Mouse (Mus musculus) subcutaneous adipose tissue, adult 2 months (tissue): ENCODE data around the gene Bola2. TPM values are rescaled to one million over a fixed set of nuclear protein-coding genes. Genes with fewer than 3 reads are reported as not detected.

Experiments used
- polyA plus RNA-seq: library from polyadenylated mRNA; depleted of rRNA; stranded (reverse); fragments of >200 nt; gene quantifications from 2 replicates; pipeline ENCODE4 v1.2.3, GENCODE M21; 2012; ENCODE audit warnings: low replicate concordance; rRNA removed

The Bola2 gene
- polyA plus RNA-seq: 46.0 and 59.1 TPM in 2 replicates

GRCm38 (mm10) chr7:126695210-126695611 is at the start of gene Bola2:
TSS of gene Bola2 (plus strand) at chr7:126695401.

GRCm38 (mm10) chr7:126649231-126650051 is 45.8 kb upstream of the Bola2 start, which contains the start of gene Sgf29:
TSS of gene Sgf29 (plus strand) at chr7:126649309.

GRCm38 (mm10) chr7:126676207-126676606 is 19.0 kb upstream of the Bola2 start, which contains the start of gene Sult1a1:
TSS of gene Sult1a1 (minus strand) at chr7:126676432.

GRCm38 (mm10) chr7:126695631-126696207 is 518 bp downstream of the Bola2 start, which contains the start of gene Slx1b:
TSS of gene Slx1b (minus strand) at chr7:126695784.

GRCm38 (mm10) chr7:126707442-126708174 is 12.4 kb downstream of the Bola2 start, which contains the start of gene Coro1a:
TSS of gene Coro1a (minus strand) at chr7:126707787.

Other genes starting within 250 kb of the Bola2 start
- gene Atp2a1, start 232.3 kb upstream of the Bola2 start, polyA plus RNA-seq: 0.07 and 0.54 TPM in 2 replicates
- gene Sh2b1, start 220.0 kb upstream of the Bola2 start, polyA plus RNA-seq: 51.5 and 81.0 TPM in 2 replicates
- 126 and 142 TPM in 2 replicates for gene Tufm, start 208.0 kb upstream of the Bola2 start, polyA plus RNA-seq
- 95.1 and 150 TPM in 2 replicates for gene Atxn2l, start 192.0 kb upstream of the Bola2 start, polyA plus RNA-seq
- gene Eif3c, start 129.0 kb upstream of the Bola2 start, polyA plus RNA-seq: 113 and 137 TPM in 2 replicates
- gene Apobr, start 110.5 kb upstream of the Bola2 start, polyA plus RNA-seq: 15.7 and 20.1 TPM in 2 replicates
- gene Cln3, start 109.6 kb upstream of the Bola2 start, polyA plus RNA-seq: 62.6 and 86.0 TPM in 2 replicates
- 0.27 and 0.28 TPM in 2 replicates for gene Il27, start 100.5 kb upstream of the Bola2 start, polyA plus RNA-seq
- 50.9 and 128 TPM in 2 replicates for gene Nupr1, start 64.5 kb upstream of the Bola2 start, polyA plus RNA-seq
- gene Sgf29, start 46.1 kb upstream of the Bola2 start, polyA plus RNA-seq: 42.4 and 47.9 TPM in 2 replicates
- 134 and 428 TPM in 2 replicates for gene Sult1a1, start 19.0 kb upstream of the Bola2 start, polyA plus RNA-seq
- 25.3 and 25.7 TPM in 2 replicates for gene Slx1b, start 383 bp downstream of the Bola2 start, polyA plus RNA-seq
- 53.1 and 109 TPM in 2 replicates for gene Coro1a, start 12.4 kb downstream of the Bola2 start, polyA plus RNA-seq
- gene Mapk3, start 64.2 kb downstream of the Bola2 start, polyA plus RNA-seq: 300 and 302 TPM in 2 replicates
- 87.6 and 213 TPM in 2 replicates for gene Gdpd3, start 70.9 kb downstream of the Bola2 start, polyA plus RNA-seq
- gene Ypel3, start 81.6 kb downstream of the Bola2 start, polyA plus RNA-seq: 325 and 329 TPM in 2 replicates
- 3.3 and 4.2 TPM in 2 replicates for gene Tbx6, start 86.1 kb downstream of the Bola2 start, polyA plus RNA-seq
- 140 and 221 TPM in 2 replicates for gene Ppp4c, start 97.1 kb downstream of the Bola2 start, polyA plus RNA-seq
- gene Fam57b, start 102.3 kb downstream of the Bola2 start, polyA plus RNA-seq: 18.0 and 75.6 TPM in 2 replicates
- gene 4930451I11Rik, start 136.2 kb downstream of the Bola2 start, polyA plus RNA-seq: not detected in 2 replicates
- not detected in 2 replicates for gene Doc2a, start 152.0 kb downstream of the Bola2 start, polyA plus RNA-seq
- 3.5 and 11.6 TPM in 2 replicates for gene Hirip3, start 166.6 kb downstream of the Bola2 start, polyA plus RNA-seq
- 47.8 and 60.5 TPM in 2 replicates for gene Ino80e, start 167.0 kb downstream of the Bola2 start, polyA plus RNA-seq
- gene Taok2, start 189.3 kb downstream of the Bola2 start, polyA plus RNA-seq: 94.6 and 122 TPM in 2 replicates
- 89.0 and 89.8 TPM in 2 replicates for gene Tmem219, start 227.5 kb downstream of the Bola2 start, polyA plus RNA-seq
- 19.6 and 22.4 TPM in 2 replicates for gene Kctd13, start 233.5 kb downstream of the Bola2 start, polyA plus RNA-seq